Mouse (Mus musculus): ENCODE measurements at regions not wholly inside any gene's neighbourhood (a gene's known extent, or its start where the extent isn't known, plus 50 kb on each side); places are given as distances from the start of the nearest gene placed in this dataset.
"Not testable (repeated sequence)": the region's sequence is repeated elsewhere in the genome, so short reads cannot be mapped to it uniquely, and the experiment has no call there.

GRCm38 (mm10) chr16:29764376-29764775 is 185.2 kb downstream of the Opa1 start:
- Histone ChIP-seq H3K9me3 (replicated peaks; ENCODE audit: low read length) (peaks cover 20% of the 10 kb centered on the region), H3K27ac (ENCODE audit: insufficient read depth, low read depth) (no peak overlapping the region), H3K4me2 (ENCODE audit: insufficient read depth, low read depth, poor library complexity, severe bottlenecking) (no peak overlapping the region), H3K4me3 (replicated peaks in 1 of 3; ENCODE audit: low read depth in 2 of 3, low read length in 2 of 3, poor library complexity in 1 of 3) (no peak overlapping the region), H3K36me3 (replicated peaks in 1 of 2; ENCODE audit: control insufficient read depth in 1 of 2, insufficient read depth in 1 of 2, low read length in 1 of 2) (no peaks in the 10 kb centered on the region), H3K9ac (ENCODE audit: insufficient read depth, low read depth) (no peak overlapping the region), H3K27me3 (replicated peaks) (peaks cover 1% of the 10 kb centered on the region), H3K4me1 (ENCODE audit: control insufficient read depth in 1 of 2, insufficient read depth in 2 of 2) (no peaks in the 10 kb centered on the region), H3K79me2 (replicated peaks; ENCODE audit: control insufficient read depth, extremely low read depth, insufficient read depth, poor library complexity, severe bottlenecking) (no peaks in the 10 kb centered on the region)
- DNase-seq (ENCODE audit: extremely low read depth) = no peak
- dilution Hi-C loops (cut with MboI; ENCODE audit: extremely low pct_ligation_motif_present, extremely low pct_unique_long_range_greater_than_20kb, low sequenced_read_pairs) (no loop called here), in situ Hi-C loops (cut with MboI; ENCODE audit: low pct_ligation_motif_present, low pct_unique_long_range_greater_than_20kb, low sequenced_read_pairs) (no loop called here)
- TF ChIP-seq MAZ (IDR thresholded peaks at IDR 0.05; ENCODE audit: low read depth, low read length) (no peak), POLR2AphosphoS2 (IDR thresholded peaks at IDR 0.05; ENCODE audit: low read depth, low read length) (no peak), E2F4 (IDR thresholded peaks at IDR 0.05; ENCODE audit: insufficient replicate concordance, low read depth, low read length) (no peak), CHD1 (IDR thresholded peaks at IDR 0.05; ENCODE audit: low read depth, low read length) (no peak), MAX (IDR thresholded peaks at IDR 0.05; ENCODE audit: low read length) (no peak), MYC (IDR thresholded peaks at IDR 0.05; ENCODE audit: low read depth, low read length) (no peak), RCOR1 (conservative IDR thresholded peaks at IDR 0.05; ENCODE audit: low read depth, low read length) (no peak), ZMIZ1 (IDR thresholded peaks at IDR 0.05; ENCODE audit: low read depth, low read length) (no peak), EP300 (IDR thresholded peaks at IDR 0.05; ENCODE audit: low read length) (no peak), JUND (conservative IDR thresholded peaks at IDR 0.05; ENCODE audit: low read depth, low read length) (no peak)

- H3K4me3 ChIP-seq (replicated peaks in 1 of 3; ENCODE audit: low read depth in 2 of 3, low read length in 2 of 3, poor library complexity in 1 of 3); dilution Hi-C loops (cut with MboI; ENCODE audit: extremely low pct_ligation_motif_present, extremely low pct_unique_long_range_greater_than_20kb, low sequenced_read_pairs); H3K27me3 ChIP-seq (replicated peaks); DNase-seq (ENCODE audit: extremely low read depth); H3K9ac ChIP-seq (ENCODE audit: insufficient read depth, low read depth); in situ Hi-C loops (cut with MboI; ENCODE audit: low pct_ligation_motif_present, low pct_unique_long_range_greater_than_20kb, low sequenced_read_pairs); H3K4me2 ChIP-seq (ENCODE audit: insufficient read depth, low read depth, poor library complexity, severe bottlenecking); H3K36me3 ChIP-seq (replicated peaks in 1 of 2; ENCODE audit: control insufficient read depth in 1 of 2, insufficient read depth in 1 of 2, low read length in 1 of 2); H3K79me2 ChIP-seq (replicated peaks; ENCODE audit: control insufficient read depth, extremely low read depth, insufficient read depth, poor library complexity, severe bottlenecking); H3K4me1 ChIP-seq (ENCODE audit: control insufficient read depth in 1 of 2, insufficient read depth in 2 of 2); H3K27ac ChIP-seq (ENCODE audit: insufficient read depth, low read depth): not testable (repeated sequence)
- peaks cover 20% of the 10 kb centered on the region for H3K9me3 ChIP-seq (replicated peaks; ENCODE audit: low read length)
Measured at GRCm38 (mm10) chr16:29765801-29766200, 186.7 kb downstream of the Opa1 start.

GRCm38 (mm10) chr16:29771320-29771719 is 192.2 kb downstream of the Opa1 start:
- no peak overlapping the region for H3K4me2 ChIP-seq (ENCODE audit: insufficient read depth, low read depth, poor library complexity, severe bottlenecking)
- no peaks in the 10 kb centered on the region for H3K79me2 ChIP-seq (replicated peaks; ENCODE audit: control insufficient read depth, extremely low read depth, insufficient read depth, poor library complexity, severe bottlenecking)
- no peaks in the 10 kb centered on the region for H3K36me3 ChIP-seq (replicated peaks in 1 of 2; ENCODE audit: control insufficient read depth in 1 of 2, insufficient read depth in 1 of 2, low read length in 1 of 2)
- TF ChIP-seq EP300 (IDR thresholded peaks at IDR 0.05; ENCODE audit: low read length) = no peak
- no peak for TF ChIP-seq ZC3H11A (IDR thresholded peaks at IDR 0.05; ENCODE audit: low read depth, low read length)
- TF ChIP-seq E2F4 (IDR thresholded peaks at IDR 0.05; ENCODE audit: insufficient replicate concordance, low read depth, low read length) = no peak
- no peak for TF ChIP-seq MAZ (IDR thresholded peaks at IDR 0.05; ENCODE audit: low read depth, low read length)
- DNase-seq (ENCODE audit: extremely low read depth) = no peak
- no peak overlapping the region for H3K27ac ChIP-seq (ENCODE audit: insufficient read depth, low read depth)
- dilution Hi-C loops (cut with MboI; ENCODE audit: extremely low pct_ligation_motif_present, extremely low pct_unique_long_range_greater_than_20kb, low sequenced_read_pairs) = no loop called here
- H3K4me1 ChIP-seq (ENCODE audit: control insufficient read depth in 1 of 2, insufficient read depth in 2 of 2) = peaks cover 13 to 17% of the 10 kb centered on the region in 2 experiments
- no peaks in the 10 kb centered on the region for H3K27me3 ChIP-seq (replicated peaks)
- in situ Hi-C loops (cut with MboI; ENCODE audit: low pct_ligation_motif_present, low pct_unique_long_range_greater_than_20kb, low sequenced_read_pairs) = no loop called here
- no peak overlapping the region for H3K4me3 ChIP-seq (replicated peaks in 1 of 3; ENCODE audit: low read depth in 2 of 3, low read length in 2 of 3, poor library complexity in 1 of 3)
- H3K9ac ChIP-seq (ENCODE audit: insufficient read depth, low read depth) = no peak overlapping the region
- H3K9me3 ChIP-seq (replicated peaks; ENCODE audit: low read length) = peaks cover under 1% of the 10 kb centered on the region

All from CH12.LX (cell line).